Mouse (Mus musculus) embryonic fibroblast, embryonic 13.5 days (primary cell): Measurements from ENCODE around the gene Slc16a10. TPM values are rescaled to one million over a fixed set of nuclear protein-coding genes. Genes with fewer than 3 reads are reported as not detected.
"Not testable (repeated sequence)": the region's sequence is repeated elsewhere in the genome, so short reads cannot be mapped to it uniquely, and the experiment has no call there.

Source experiments
- H3K27ac ChIP-seq: 2 replicates; pipeline ENCODE4 v1.5.1; 2012; ENCODE audit warnings: low read length, control low read depth, inconsistent platforms; ENCODE audit not compliant: insufficient read depth
- H3K4me1 ChIP-seq: 2 replicates; pipeline ENCODE4 v1.6.1; 2011; ENCODE audit warnings: low read length; ENCODE audit not compliant: control insufficient read depth, insufficient read depth
- H3K4me3 ChIP-seq: 2 replicates; pipeline ENCODE4 v1.5.1; 2011; ENCODE audit warnings: mild to moderate bottlenecking, control low read depth, low read length; ENCODE audit not compliant: insufficient read depth
- CTCF ChIP-seq: IDR thresholded peaks from 2 replicates; pipeline ENCODE4 v1.5.1; 2011; ENCODE audit warnings: mild to moderate bottlenecking, control low read depth, low read length, moderate library complexity, borderline replicate concordance; ENCODE audit not compliant: insufficient read depth
- POLR2A ChIP-seq: IDR thresholded peaks from 2 replicates; pipeline ENCODE4 v1.6.1; 2011; ENCODE audit warnings: low read depth, mild to moderate bottlenecking, control low read depth, low read length, moderate library complexity
- polyA plus RNA-seq: library from polyadenylated mRNA; stranded (reverse); fragments of >200 nt; gene quantifications from 2 replicates; pipeline ENCODE4 v1.2.4, GENCODE M21; 2011; ENCODE audit warnings: low read depth; ENCODE audit not compliant: missing spikeins, insufficient read length

Slc16a10 gene
- polyA plus RNA-seq, 1 experiment = 1.8 TPM

GRCm38 (mm10) chr10:40024554-40025428 lies 117.3 kb downstream of the Slc16a10 start, which contains the start of gene Mfsd4b1:
Gene Mfsd4b1 (minus strand): TSS chr10:40025268.
- TF ChIP-seq POLR2A (peak; percentile 64), CTCF (no peak)
- Histone ChIP-seq H3K27ac (no peak within 1 kb of the TSS), H3K4me3 (peak within 1 kb of the TSS; percentile 50), H3K4me1 (no peaks in the 10 kb centered on the region)

- H3K4me3 ChIP-seq = no peak overlapping the region
- H3K27ac ChIP-seq = no peak overlapping the region
- no peaks in the 10 kb centered on the region for H3K4me1 ChIP-seq
- TF ChIP-seq CTCF (no peak), POLR2A (no peak)
These were observed 121.7 kb downstream of the Slc16a10 start for GRCm38 (mm10) chr10:40020401-40020800.

- Histone ChIP-seq H3K4me1 (no peaks in the 10 kb centered on the region), H3K27ac (no peak overlapping the region), H3K4me3 (no peak overlapping the region)
- TF ChIP-seq POLR2A (no peak), CTCF (no peak)
These were observed 122.6 kb downstream of the Slc16a10 start for GRCm38 (mm10) chr10:40019492-40019891.

GRCm38 (mm10) chr10:40018261-40018860 lies 123.7 kb downstream of the Slc16a10 start:
- TF ChIP-seq CTCF (no peak), POLR2A (no peak)
- Histone ChIP-seq H3K27ac (no peak overlapping the region), H3K4me3 (no peak overlapping the region), H3K4me1 (no peaks in the 10 kb centered on the region)

- no peak overlapping the region for H3K27ac ChIP-seq
- H3K4me3 ChIP-seq = no peak overlapping the region
- no peak for TF ChIP-seq CTCF
- no peak for TF ChIP-seq POLR2A
- no peaks in the 10 kb centered on the region for H3K4me1 ChIP-seq
These were observed 132.5 kb downstream of the Slc16a10 start for GRCm38 (mm10) chr10:40009591-40009990.

GRCm38 (mm10) chr10:40008847-40009246 lies 133.2 kb downstream of the Slc16a10 start:
- H3K27ac ChIP-seq, H3K4me1 ChIP-seq, H3K4me3 ChIP-seq: not testable (repeated sequence)

GRCm38 (mm10) chr10:40007953-40008352 lies 134.1 kb downstream of the Slc16a10 start:
- H3K4me1 ChIP-seq = no peaks in the 10 kb centered on the region
- no peak overlapping the region for H3K27ac ChIP-seq
- TF ChIP-seq CTCF (no peak), POLR2A (no peak)
- no peak overlapping the region for H3K4me3 ChIP-seq

GRCm38 (mm10) chr10:40006963-40007362 lies 135.1 kb downstream of the Slc16a10 start:
- TF ChIP-seq POLR2A (no peak), CTCF (no peak)
- no peak overlapping the region for H3K27ac ChIP-seq
- H3K4me1 ChIP-seq = no peaks in the 10 kb centered on the region
- no peak overlapping the region for H3K4me3 ChIP-seq

- TF ChIP-seq POLR2A = no peak
- TF ChIP-seq CTCF = no peak
- Histone ChIP-seq H3K4me1 (no peaks in the 10 kb centered on the region), H3K4me3 (no peak overlapping the region), H3K27ac (no peak overlapping the region)
These were observed 141.3 kb downstream of the Slc16a10 start for GRCm38 (mm10) chr10:40000746-40001145.

- no peak overlapping the region for H3K27ac ChIP-seq
- no peak for TF ChIP-seq POLR2A
- no peak for TF ChIP-seq CTCF
- H3K4me3 ChIP-seq = no peak overlapping the region
- no peaks in the 10 kb centered on the region for H3K4me1 ChIP-seq
These were observed 150.9 kb downstream of the Slc16a10 start for GRCm38 (mm10) chr10:39991155-39991554.
